Mouse (Mus musculus) liver, embryonic 14.5 days (tissue): ENCODE measurements around the gene Scn8a.

Experiments
- CTCF ChIP-seq: IDR thresholded peaks from 2 replicates; pipeline ENCODE4 v1.5.1; 2016; ENCODE audit warnings: antibody characterized with exemption, low read depth, control low read depth
- EP300 ChIP-seq: IDR thresholded peaks from 2 replicates; pipeline ENCODE4 v1.6.1; 2016; ENCODE audit warnings: antibody characterized with exemption, low read depth

GRCm38 (mm10) chr15:101046039-101046526 lies 176.4 kb downstream of the Scn8a start:
- TF ChIP-seq EP300 = no peak
- TF ChIP-seq CTCF = no peak
